Mouse (Mus musculus): ENCODE measurements at regions not wholly inside any gene's neighbourhood (a gene's known extent, or its start where the extent isn't known, plus 50 kb on each side); places are given as distances from the start of the nearest gene placed in this dataset.

- DNase-seq (ENCODE audit: inconsistent ontology term) = peak; percentile 56
Measured at GRCm38 (mm10) chr7:113113266-113113893, 93.9 kb upstream of the Arntl start.

GRCm38 (mm10) chr7:113117599-113117998, 89.7 kb upstream of the Arntl start:
- no peak for DNase-seq (ENCODE audit: inconsistent ontology term)

- DNase-seq (ENCODE audit: inconsistent ontology term) = no peak
Measured at GRCm38 (mm10) chr7:113121911-113122319, 85.3 kb upstream of the Arntl start.

DNA sequence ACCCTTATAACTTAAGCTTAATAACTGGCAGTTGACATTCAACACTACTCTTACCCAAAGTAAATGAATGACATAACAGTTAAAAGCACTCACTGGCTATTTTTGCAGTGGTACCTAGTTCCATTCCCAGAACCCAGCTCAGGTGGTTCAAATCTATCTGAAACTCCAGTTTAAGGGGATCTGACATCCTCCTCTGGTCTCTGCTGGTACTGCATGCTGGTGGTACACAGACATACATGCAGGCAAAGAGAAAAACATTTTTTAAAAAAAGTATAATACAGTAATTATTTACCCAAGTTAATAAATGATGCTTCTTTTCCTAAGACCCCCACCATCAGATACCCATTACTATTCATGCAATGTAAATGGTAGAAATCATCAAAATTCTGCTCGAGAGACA, 81.3 kb upstream of the Arntl start:
- DNase-seq (ENCODE audit: inconsistent ontology term) = no peak

- DNase-seq (ENCODE audit: inconsistent ontology term) = no peak
Measured at GRCm38 (mm10) chr7:113130552-113130951, 76.7 kb upstream of the Arntl start.

GRCm38 (mm10) chr7:113131945-113132538, 75.2 kb upstream of the Arntl start:
- DNase-seq (ENCODE audit: inconsistent ontology term) = peak; percentile 69

DNA sequence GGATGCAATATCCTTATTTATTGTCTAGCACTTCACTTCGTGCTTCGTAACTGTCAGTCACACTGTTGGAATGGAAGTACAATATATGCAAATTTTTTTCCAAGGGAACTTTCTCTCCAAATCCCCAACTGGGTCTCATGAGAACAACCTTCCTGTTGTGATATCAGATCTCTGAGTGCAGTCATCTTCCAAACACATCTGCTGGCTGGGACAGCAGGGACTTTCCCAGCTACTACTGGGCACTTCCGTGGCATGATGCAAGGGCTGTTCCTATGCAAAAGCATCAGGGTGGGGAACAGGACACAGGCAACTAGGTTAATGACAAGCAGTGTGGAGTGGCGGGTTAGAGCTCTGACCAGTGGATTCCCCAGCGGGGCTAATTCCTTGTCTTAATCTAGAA, 73.4 kb upstream of the Arntl start:
- DNase-seq (ENCODE audit: inconsistent ontology term) = no peak

DNA sequence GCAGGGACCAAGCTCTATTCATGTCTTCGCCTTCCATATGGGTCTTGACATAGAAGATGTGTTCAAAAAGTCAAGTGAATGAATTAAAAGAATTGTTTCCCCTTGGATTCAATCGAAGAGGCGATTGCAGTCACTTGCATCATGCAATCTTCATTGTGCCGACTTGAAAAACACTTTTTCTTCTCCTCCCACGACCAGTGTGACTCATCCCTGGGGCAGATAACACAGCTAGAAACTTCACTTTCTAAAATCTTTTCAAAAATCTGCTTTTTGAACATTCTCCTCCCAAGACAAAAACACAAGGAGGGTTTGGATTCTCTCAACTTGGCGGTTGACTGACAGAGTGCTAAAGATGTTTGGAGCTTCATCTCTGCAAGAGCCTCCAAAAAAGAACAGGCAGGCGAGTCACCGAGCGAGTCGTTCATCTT, 67.2 kb upstream of the Arntl start:
- DNase-seq (ENCODE audit: inconsistent ontology term) = peak; percentile 55

- no peak for DNase-seq (ENCODE audit: inconsistent ontology term)
Measured at GRCm38 (mm10) chr7:113141846-113142683, 65.2 kb upstream of the Arntl start.

GRCm38 (mm10) chr7:113143552-113143951, 63.7 kb upstream of the Arntl start:
- DNase-seq (ENCODE audit: inconsistent ontology term) = peak; percentile 64

DNA sequence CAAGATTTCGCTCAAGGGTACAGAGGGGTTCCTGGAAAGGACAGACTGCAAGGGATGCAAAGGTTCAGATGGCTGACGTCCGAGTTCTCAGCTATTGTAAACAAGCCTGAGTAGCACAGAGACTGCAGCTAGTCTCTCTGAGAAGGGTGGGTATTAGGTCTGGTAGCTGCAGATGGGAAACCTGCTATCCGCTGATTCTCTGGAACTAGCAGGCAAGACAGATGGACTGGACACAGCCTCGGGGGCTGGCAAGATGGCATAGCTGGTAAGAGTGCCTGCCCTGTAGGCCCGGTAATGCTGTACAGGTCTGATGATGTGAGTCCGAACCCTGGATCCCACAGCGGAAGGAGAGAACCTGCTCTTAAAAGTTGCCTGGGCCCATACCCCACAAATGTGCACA, 62.2 kb upstream of the Arntl start:
- DNase-seq (ENCODE audit: inconsistent ontology term) = no peak

GRCm38 (mm10) chr7:113146108-113146507, 61.2 kb upstream of the Arntl start:
- DNase-seq (ENCODE audit: inconsistent ontology term) = no peak

DNA sequence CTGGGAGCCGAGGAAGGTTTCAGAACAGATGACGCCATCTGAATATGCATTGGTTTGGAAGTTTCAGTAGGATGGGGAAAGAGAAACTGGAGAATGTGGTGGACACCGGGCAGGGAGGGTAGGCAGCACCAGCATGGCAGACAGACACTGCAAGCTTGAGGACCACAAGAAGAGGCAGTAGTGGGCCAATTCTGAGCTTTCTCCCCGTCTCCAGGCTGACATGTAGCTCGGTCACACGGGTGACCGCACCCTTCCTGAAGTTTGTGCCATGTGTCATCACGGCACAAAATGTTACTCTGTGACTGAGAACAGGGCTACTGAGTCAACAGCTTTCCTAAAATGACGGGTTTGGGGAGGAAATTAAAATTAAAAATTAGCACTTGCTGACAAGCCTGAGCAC, 60.7 kb upstream of the Arntl start:
- peak; percentile 65 for DNase-seq (ENCODE audit: inconsistent ontology term)

GRCm38 (mm10) chr7:113147391-113148332, 59.6 kb upstream of the Arntl start:
- DNase-seq (ENCODE audit: inconsistent ontology term) = peak; percentile 98

DNA sequence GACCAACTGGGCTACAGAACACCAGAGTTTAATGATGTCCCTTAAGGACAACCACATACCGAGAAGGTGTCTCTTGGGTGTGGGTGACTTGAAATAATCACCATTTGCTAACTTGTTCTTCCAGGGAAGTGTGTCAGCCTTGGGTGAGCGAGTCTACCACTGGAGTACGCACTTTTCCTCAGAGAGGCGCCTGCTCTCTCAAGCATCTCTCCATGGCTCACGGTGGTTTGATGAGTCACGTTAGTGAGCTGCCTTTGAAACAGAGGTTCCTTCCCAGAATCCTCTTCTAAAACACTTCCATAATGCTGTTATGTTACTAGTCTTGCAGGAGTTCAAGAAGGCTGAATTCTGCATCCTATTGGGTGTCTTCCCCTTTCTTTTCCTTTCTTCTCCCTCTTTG, 58.6 kb upstream of the Arntl start:
- no peak for DNase-seq (ENCODE audit: inconsistent ontology term)

DNA sequence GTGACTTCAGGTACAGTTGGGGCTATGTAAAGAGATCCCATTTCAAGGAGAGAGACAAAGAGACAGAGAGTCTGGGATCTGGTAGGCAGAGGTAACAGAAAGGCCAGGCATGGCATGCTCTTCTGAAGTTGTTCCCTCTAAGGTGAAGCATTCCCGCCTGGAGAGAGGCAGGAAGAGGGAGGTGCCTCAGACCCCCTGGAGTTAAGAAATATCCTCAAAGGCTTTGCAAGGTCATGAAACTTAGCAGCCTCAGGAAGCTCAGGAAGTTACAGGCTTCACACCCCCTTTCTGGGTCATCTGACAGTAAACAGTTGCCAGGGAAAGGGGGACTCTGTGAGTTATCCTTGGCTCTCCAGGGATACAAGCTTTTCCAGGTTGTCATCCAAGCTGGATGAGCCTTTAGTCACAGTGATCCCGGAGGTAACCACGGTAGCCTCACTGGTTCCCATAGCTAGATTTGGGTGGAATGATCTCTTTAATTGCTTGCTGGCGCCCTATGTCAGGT, 57.2 kb upstream of the Arntl start:
- DNase-seq (ENCODE audit: inconsistent ontology term) = no peak

- peak; percentile 88 for DNase-seq (ENCODE audit: inconsistent ontology term)
Measured at GRCm38 (mm10) chr7:113150789-113151188, 56.5 kb upstream of the Arntl start.

- DNase-seq (ENCODE audit: inconsistent ontology term) = peak; percentile 97
Measured at GRCm38 (mm10) chr7:113151499-113151898, 55.8 kb upstream of the Arntl start.

- no peak for DNase-seq (ENCODE audit: inconsistent ontology term)
Measured at GRCm38 (mm10) chr7:113153386-113153785, 53.9 kb upstream of the Arntl start.

GRCm38 (mm10) chr7:113154066-113154465, 53.2 kb upstream of the Arntl start:
- DNase-seq (ENCODE audit: inconsistent ontology term) = no peak

- peak; percentile 89 for DNase-seq (ENCODE audit: inconsistent ontology term)
Measured at GRCm38 (mm10) chr7:113156366-113156765, 50.9 kb upstream of the Arntl start.

All from Muller cell, postnatal 12 days (primary cell).